Mouse (Mus musculus) neural tube, embryonic 12.5 days (tissue): ENCODE measurements around the gene Dglucy. TPM values are rescaled to one million over a fixed set of nuclear protein-coding genes. Genes with fewer than 3 reads are reported as not detected.

Experiments
- ATAC-seq: fragments of 200-750 bp; cut with Nextera tagmentation; 2 replicates; pipeline ENCODE4 v1.8.0; 2017; ENCODE audit warnings: low read depth, mild to moderate bottlenecking, moderate TSS enrichment, moderate library complexity; ENCODE audit not compliant: low FRiP score
- H3K27ac ChIP-seq: fragments of 300-500 bp; sonication (generic); 2 replicates; pipeline ENCODE4 v1.5.1; 2016
- H3K27me3 ChIP-seq: fragments of 300-500 bp; sonication (generic); replicated peaks from 2 replicates; pipeline ENCODE4 v1.6.1; 2016; ENCODE audit warnings: mild to moderate bottlenecking
- H3K36me3 ChIP-seq: fragments of 300-500 bp; sonication (generic); 2 replicates; pipeline ENCODE4 v1.6.1; 2016; ENCODE audit warnings: mild to moderate bottlenecking
- H3K4me1 ChIP-seq: fragments of 300-500 bp; sonication (generic); 2 replicates; pipeline ENCODE4 v1.6.1; 2016
- H3K4me2 ChIP-seq: fragments of 300-500 bp; sonication (generic); replicated peaks from 2 replicates; pipeline ENCODE4 v1.6.1; 2016; ENCODE audit warnings: mild to moderate bottlenecking
- H3K4me3 ChIP-seq: fragments of 300-500 bp; sonication (generic); 2 replicates; pipeline ENCODE4 v1.5.1; 2016
- H3K9ac ChIP-seq: fragments of 300-500 bp; sonication (generic); 2 replicates; pipeline ENCODE4 v1.6.1; 2016; ENCODE audit warnings: mild to moderate bottlenecking
- H3K9me3 ChIP-seq: fragments of 300-500 bp; sonication (generic); 2 replicates; pipeline ENCODE4 v1.6.1; 2016; ENCODE audit warnings: mild to moderate bottlenecking
- WGBS: fragments of 180-500 bp; shearing (Covaris S2); methylation state at CpG from one replicate; pipeline ENCODE4 v1.1.7; 2016; 5-methylcytosine and 5-hydroxymethylcytosine counted together
- polyA plus RNA-seq: library from polyadenylated mRNA; unstranded; fragments of >200 nt; fragmentation: Nextera tagmentation; extraction: Ambion mirVana; gene quantifications from 2 replicates; pipeline ENCODE4 v1.2.1, GENCODE M21; 2016

The Dglucy gene
- polyA plus RNA-seq = 0.52 and 1.0 TPM in 2 replicates

DNA sequence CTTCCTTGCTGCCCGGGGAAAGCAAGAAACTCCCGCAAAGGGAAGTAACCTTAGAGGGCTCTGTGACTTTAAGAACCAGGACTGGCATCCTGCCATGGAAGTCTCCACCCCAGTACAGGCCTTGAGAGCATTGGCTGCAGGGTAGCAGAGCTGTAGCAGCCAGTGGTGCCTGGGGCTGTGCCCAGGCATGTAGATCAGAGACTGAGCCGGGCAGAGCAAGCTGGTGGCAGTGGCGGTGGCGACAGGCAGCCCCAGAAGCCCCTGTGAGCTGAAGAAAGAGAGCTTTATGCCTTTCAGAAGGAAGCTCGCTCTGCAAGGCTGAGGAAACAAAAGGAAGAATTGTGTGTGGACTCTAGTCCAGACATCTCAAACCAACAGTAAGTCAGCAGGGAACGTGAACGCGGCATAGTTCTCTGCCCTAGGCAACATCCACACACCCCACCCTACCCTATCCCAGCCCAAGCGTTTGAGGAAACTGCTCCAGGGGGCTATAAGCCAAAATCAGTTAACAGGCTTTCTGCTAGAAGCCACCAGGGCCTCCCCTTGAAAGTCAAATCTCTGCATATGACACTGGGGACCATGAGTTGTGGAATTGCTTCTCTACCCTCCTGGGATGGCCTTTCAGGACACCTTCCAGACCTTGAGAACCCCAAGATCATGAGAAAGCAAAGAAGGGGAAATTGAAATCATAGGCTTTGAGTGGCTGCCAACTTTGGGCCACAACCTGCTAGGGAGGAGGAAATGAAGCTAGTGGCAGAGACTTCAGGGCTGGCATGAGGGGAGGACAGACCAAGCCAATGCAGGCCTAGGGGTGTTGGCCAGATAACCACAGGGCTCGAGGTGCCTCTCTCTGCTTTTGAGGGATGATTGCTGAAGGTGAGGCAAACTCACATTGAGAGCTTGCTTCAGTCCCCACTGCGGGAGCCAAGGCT is at the start of gene Dglucy:
Gene Dglucy, plus strand, starts transcription at position 124 of the 932 bp plus-strand sequence.
- Histone ChIP-seq H3K36me3 (no peaks in the 10 kb centered on the region), H3K4me3 (no peak within 1 kb of the TSS), H3K4me1 (peaks cover 13% of the 10 kb centered on the region), H3K4me2 (peak within 1 kb of the TSS; percentile 24), H3K27ac (peak within 1 kb of the TSS; percentile 44; the same call in 1 of the 2 replicates), H3K27me3 (no peaks in the 10 kb centered on the region), H3K9ac (no peak within 1 kb of the TSS), H3K9me3 (no peaks in the 10 kb centered on the region)
- WGBS = 50% methylated on average over 12 of the region's 12 CpGs
- peak; percentile 96 for ATAC-seq

DNA sequence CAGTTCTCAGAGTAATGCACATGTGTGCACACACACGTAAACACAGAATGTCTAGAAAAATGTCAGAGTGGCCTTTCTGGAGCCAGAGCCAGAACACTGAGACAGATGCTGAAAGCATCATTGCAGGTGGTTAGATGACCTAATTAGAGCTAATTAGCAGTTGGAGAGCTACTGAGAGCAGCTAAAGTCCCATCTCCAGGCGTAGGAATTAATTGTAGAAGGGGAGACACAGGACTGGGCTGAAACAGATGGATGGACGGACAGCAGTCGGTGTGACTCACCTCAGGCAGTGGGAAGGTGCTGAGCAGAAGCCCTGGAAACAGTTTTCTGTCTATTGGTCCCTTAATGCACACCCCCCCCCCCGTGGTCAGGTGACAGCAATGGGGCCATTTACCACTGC is 43.7 kb upstream of the Dglucy start:
- Histone ChIP-seq H3K4me2 (no peak overlapping the region), H3K9me3 (no peaks in the 10 kb centered on the region), H3K4me3 (no peak overlapping the region), H3K27ac (no peak overlapping the region), H3K4me1 (no peaks in the 10 kb centered on the region), H3K9ac (no peak overlapping the region), H3K27me3 (no peaks in the 10 kb centered on the region; the same call in 1 of the 2 replicates), H3K36me3 (no peaks in the 10 kb centered on the region)
- ATAC-seq = no peak
- 67% methylated on average over 5 of the region's 5 CpGs for WGBS

DNA sequence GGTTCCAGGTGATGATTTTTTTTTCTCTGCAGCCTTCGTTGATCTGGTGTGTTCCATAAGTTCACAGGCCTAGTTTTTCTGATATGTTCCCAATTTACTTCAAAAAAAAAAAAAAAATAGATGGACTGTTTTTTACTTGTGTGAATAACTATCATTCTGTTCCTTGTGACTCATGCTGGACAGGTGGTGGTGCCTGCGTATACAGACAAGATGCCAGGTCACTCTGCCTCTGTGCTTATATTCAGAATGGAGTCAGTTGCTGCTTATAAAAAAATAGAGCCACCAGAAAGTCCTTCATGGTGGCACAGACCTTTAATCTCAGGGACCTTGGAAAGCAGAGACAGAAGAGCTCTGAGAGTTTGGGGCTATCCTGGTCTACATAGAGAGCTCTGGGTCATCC is 43.3 kb upstream of the Dglucy start:
- H3K9me3 ChIP-seq = no peaks in the 10 kb centered on the region
- H3K36me3 ChIP-seq = no peaks in the 10 kb centered on the region
- no peak overlapping the region for H3K4me2 ChIP-seq
- no peak overlapping the region for H3K4me3 ChIP-seq
- no peak for ATAC-seq
- WGBS = 83% methylated on average over 2 of the region's 2 CpGs
- no peak overlapping the region for H3K27ac ChIP-seq
- H3K27me3 ChIP-seq = no peaks in the 10 kb centered on the region; the same call in 1 of the 2 replicates
- no peak overlapping the region for H3K9ac ChIP-seq
- no peaks in the 10 kb centered on the region for H3K4me1 ChIP-seq

DNA sequence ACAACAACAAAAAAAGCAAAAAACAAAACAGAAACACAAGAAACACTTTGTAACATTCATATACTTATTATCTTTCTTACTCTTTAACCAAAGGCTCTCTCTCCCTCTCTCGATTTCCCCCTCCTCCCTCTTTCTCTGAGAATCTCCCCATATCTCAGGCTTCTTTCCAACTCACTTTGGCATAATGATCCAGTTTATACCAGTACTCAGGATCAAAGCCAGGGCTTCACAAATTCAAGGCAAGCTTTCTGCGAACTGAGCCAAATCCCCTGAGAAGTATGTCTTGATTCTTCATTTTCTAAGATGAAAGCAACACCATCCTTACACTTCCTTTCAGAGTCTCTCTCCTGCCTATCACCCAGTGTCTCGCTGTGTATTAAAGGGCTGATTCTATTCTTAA is 40.4 kb upstream of the Dglucy start:
- WGBS = 74% methylated on average over 3 of the region's 3 CpGs
- Histone ChIP-seq H3K27ac (no peak overlapping the region), H3K4me1 (no peaks in the 10 kb centered on the region), H3K4me3 (no peak overlapping the region), H3K36me3 (no peaks in the 10 kb centered on the region), H3K4me2 (no peak overlapping the region), H3K9ac (no peak overlapping the region), H3K9me3 (no peaks in the 10 kb centered on the region), H3K27me3 (no peaks in the 10 kb centered on the region)
- no peak for ATAC-seq

DNA sequence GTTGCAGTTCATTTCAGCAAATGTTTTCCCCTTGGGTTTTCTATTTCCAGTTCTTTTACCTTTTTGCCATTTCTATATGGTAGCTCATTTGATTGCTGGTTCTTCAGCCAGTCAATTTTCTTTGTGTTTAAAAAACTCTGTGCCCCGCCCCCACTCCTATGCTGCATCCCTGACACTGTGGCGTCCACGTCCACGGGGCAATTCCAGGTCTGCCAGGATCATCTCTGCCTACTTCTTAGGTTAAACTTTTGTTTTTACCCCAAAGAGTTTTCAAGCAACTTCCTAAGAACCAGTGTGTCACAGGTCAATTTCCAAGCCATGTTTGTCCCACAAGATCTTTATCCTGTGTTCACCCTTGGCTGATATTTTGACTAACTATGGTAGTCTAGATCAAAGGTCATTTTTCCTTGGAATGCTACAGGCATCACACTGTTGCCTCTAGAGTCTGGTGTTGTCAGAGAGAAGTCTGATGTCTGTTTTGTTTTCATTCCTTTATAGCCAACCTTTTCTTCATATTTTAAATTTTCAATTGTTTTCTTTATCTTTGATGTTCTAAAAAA is 39.8 kb upstream of the Dglucy start:
- H3K27me3 ChIP-seq = no peaks in the 10 kb centered on the region
- no peaks in the 10 kb centered on the region for H3K9me3 ChIP-seq
- no peak overlapping the region for H3K4me3 ChIP-seq
- 77% methylated on average over 4 of the region's 4 CpGs for WGBS
- H3K4me1 ChIP-seq = no peaks in the 10 kb centered on the region
- ATAC-seq = no peak
- no peaks in the 10 kb centered on the region for H3K36me3 ChIP-seq
- no peak overlapping the region for H3K4me2 ChIP-seq
- no peak overlapping the region for H3K9ac ChIP-seq
- no peak overlapping the region for H3K27ac ChIP-seq

DNA sequence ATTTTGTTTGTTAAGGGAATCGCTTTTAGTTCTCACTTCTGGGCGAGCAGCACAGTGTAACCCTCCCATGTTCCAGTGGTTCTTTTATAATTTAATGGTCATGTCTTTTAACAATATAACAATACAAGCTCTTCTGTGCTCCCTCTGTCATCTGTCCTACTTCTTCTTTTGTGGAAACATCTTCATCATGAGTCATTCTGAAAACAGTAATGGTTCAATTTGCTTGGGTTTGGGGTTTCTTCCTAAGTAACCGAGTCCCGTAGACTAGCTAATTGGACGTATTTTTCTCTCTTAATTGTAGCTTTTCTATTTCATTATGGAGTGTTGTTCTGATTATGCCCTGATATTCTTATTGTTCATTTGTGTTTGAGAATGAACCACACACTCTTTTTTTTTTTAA is 38.5 kb upstream of the Dglucy start:
- WGBS = 91% methylated on average over 5 of the region's 5 CpGs
- ATAC-seq = no peak
- Histone ChIP-seq H3K4me3 (no peak overlapping the region), H3K27ac (no peak overlapping the region), H3K27me3 (no peaks in the 10 kb centered on the region), H3K4me2 (no peak overlapping the region), H3K36me3 (no peaks in the 10 kb centered on the region), H3K4me1 (no peaks in the 10 kb centered on the region), H3K9ac (no peak overlapping the region), H3K9me3 (no peaks in the 10 kb centered on the region)

DNA sequence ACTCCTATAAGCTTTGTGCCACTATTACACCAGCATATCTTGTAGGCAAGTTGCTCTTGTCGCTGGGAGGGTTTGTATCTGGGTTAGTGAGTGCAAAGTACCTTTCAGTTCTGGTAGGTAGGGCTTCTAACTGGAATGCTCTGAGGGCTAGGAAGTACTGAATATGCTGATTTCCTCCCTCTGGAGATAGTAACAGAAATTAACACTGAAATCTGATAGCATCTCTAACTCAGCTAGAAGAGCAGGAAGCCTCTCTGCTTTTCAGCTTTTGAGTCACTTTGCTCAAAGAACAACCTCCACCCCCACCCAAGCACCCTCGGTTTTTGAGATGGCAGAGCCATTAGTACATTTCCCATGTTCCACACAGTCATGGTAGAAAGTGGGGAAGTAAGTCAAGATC is 36.4 kb upstream of the Dglucy start:
- no peak overlapping the region for H3K9ac ChIP-seq
- H3K36me3 ChIP-seq = no peaks in the 10 kb centered on the region
- 81% methylated on average over 2 of the region's 2 CpGs for WGBS
- no peak overlapping the region for H3K4me3 ChIP-seq
- no peak overlapping the region for H3K4me2 ChIP-seq
- no peaks in the 10 kb centered on the region for H3K27me3 ChIP-seq
- no peak overlapping the region for H3K27ac ChIP-seq
- H3K9me3 ChIP-seq = no peaks in the 10 kb centered on the region
- no peaks in the 10 kb centered on the region for H3K4me1 ChIP-seq
- ATAC-seq = no peak

DNA sequence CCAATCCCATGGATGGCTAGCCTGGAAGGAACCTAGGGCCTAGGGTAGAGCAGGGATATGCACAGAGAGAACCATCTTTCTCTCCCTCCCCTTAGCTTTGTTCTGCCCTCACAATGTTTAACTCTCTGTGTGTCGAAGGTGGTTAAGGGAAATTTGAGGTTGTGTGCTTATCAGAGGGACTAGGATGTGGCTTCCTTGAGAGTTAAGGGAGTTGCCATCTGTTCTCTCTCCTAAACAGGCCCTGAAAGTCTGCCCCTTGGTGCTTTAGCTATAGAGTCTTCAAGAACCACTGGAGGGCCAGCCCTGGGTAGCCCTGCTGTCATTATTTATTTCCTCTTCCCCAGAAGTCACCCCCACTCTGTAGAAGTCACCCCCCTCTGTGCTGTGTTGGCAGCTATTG is 25.9 kb upstream of the Dglucy start:
- no peak overlapping the region for H3K4me3 ChIP-seq
- no peaks in the 10 kb centered on the region for H3K36me3 ChIP-seq
- H3K9me3 ChIP-seq = no peaks in the 10 kb centered on the region
- H3K27ac ChIP-seq = no peak overlapping the region
- no peak overlapping the region for H3K4me2 ChIP-seq
- WGBS = 62% methylated on average over 1 of the region's 1 CpGs
- no peaks in the 10 kb centered on the region for H3K27me3 ChIP-seq
- H3K9ac ChIP-seq = no peak overlapping the region
- ATAC-seq = no peak
- no peaks in the 10 kb centered on the region for H3K4me1 ChIP-seq

DNA sequence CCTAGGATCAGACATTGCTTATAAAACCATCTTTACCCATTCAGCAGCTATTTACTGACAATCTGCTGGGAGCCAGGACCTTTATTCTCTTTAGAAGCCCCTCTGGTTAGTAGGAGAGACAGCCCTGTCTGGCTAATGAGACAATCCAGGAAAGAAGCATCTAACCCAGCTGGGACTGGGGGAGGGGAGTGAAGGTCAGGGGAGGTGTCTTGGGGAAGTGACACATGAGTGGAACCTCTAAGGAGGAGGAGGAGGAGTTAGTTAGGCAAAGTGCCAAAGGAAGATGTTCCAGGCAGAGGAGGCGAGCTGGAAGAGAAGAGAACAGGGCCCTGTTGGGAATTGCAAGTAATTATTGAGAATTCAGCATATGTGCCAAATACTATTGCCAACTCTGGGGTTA is 25.1 kb upstream of the Dglucy start:
- H3K27ac ChIP-seq = no peak overlapping the region
- H3K4me1 ChIP-seq = no peaks in the 10 kb centered on the region
- ATAC-seq = no peak
- WGBS = 72% methylated on average over 1 of the region's 1 CpGs
- H3K4me3 ChIP-seq = no peak overlapping the region
- H3K9ac ChIP-seq = no peak overlapping the region
- no peaks in the 10 kb centered on the region for H3K9me3 ChIP-seq
- no peak overlapping the region for H3K4me2 ChIP-seq
- H3K36me3 ChIP-seq = no peaks in the 10 kb centered on the region
- H3K27me3 ChIP-seq = no peaks in the 10 kb centered on the region

DNA sequence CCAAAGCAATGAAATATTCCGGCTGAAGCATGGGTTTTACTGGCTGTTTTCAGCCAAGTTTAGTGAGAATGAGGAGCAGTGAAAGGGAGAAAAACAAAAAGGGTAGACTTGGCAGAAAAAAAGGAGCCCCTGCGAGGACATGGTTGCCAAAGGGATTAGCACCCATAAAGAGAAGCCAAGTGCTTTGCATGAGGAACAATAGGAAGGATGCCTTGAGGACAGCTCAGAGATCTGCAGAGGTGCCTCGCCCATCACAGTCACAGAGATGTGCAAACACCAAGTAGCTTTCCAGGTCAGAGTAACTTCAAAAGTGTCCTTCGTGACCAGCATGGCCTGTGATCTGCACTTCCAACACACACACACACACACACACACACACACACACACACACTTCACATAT is 21.4 kb upstream of the Dglucy start:
- no peak overlapping the region for H3K4me2 ChIP-seq
- no peak overlapping the region for H3K9ac ChIP-seq
- no peaks in the 10 kb centered on the region for H3K4me1 ChIP-seq
- WGBS = 54% methylated on average over 4 of the region's 4 CpGs
- ATAC-seq = no peak
- H3K27ac ChIP-seq = no peak overlapping the region
- no peak overlapping the region for H3K4me3 ChIP-seq
- no peaks in the 10 kb centered on the region for H3K27me3 ChIP-seq
- no peaks in the 10 kb centered on the region for H3K36me3 ChIP-seq
- H3K9me3 ChIP-seq = no peaks in the 10 kb centered on the region

DNA sequence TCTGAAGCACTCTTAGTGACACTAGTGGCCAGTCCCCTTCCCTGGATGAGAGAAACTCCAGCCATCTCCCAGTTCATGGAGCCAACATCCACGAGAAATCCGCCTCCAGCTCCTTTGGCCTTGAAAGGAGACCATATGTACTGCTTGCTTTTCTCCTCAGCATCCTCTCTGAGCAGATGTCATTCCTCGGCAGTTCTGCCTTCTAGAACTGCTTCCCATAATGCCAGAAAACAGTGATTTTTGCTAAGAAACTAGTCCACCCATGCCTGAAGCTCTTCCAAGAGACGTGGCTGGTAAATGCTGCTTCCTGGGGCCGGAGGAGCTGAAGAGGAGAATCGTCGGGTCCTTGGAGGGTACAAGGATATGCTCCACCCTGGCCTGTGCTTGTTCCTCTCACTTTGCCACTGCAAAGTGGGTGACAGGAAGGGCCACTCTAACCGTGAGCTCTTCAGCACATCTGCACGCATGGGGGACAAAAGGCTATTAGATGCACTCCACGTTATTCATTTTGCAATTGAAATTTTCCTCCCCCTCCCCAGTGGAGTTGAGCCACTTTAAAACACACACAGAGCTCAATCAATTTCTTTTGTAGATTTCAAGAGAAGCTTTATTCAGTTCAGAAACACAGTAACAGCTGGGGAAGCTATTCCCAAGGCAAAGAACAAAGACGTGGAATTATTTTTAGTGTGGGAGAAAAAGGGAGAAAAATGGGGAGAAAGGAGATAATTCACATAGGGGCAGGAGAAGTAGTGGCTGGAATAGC is 16.0 kb upstream of the Dglucy start:
- no peak overlapping the region for H3K9ac ChIP-seq
- WGBS = 64% methylated on average over 11 of the region's 11 CpGs
- no peaks in the 10 kb centered on the region for H3K36me3 ChIP-seq
- H3K4me1 ChIP-seq = no peaks in the 10 kb centered on the region
- H3K9me3 ChIP-seq = no peaks in the 10 kb centered on the region
- no peak overlapping the region for H3K27ac ChIP-seq
- no peak overlapping the region for H3K4me3 ChIP-seq
- H3K27me3 ChIP-seq = no peaks in the 10 kb centered on the region
- no peak for ATAC-seq
- H3K4me2 ChIP-seq = no peak overlapping the region

DNA sequence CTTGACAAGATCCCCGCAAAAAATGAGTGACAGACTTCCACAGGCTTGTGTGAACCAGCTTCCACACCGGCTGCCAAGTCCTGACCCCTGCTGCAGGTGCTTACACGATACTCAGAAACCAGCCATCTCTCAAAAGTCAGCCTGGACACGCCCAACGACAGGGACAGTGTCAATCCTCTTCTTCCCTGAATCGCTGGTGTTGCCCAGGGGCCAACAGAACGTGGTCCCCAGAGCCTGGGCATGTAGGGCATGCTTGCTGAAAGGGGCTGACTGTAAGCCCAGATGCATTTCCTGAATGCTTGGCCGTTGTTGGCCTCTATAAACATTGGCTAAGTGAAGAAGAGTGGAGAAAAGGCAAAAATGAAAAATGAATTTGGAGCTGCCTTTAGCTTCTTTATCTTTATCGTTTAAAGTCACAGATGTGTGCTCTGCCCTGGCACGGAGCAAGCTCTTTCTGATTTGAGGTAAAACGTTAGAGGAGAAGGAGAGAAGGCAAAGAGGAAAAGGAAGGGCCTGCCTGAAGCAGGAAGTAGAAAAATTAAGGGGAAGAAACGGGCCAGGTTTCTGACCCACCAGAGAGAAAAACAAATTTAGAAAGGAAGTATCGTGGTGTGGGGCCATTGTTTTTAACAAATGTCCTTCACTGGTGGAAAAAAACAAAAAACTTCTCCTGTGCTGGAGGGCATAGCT is 14.4 kb upstream of the Dglucy start:
- H3K27ac ChIP-seq = no peak overlapping the region
- H3K4me1 ChIP-seq = no peaks in the 10 kb centered on the region
- H3K36me3 ChIP-seq = no peaks in the 10 kb centered on the region
- ATAC-seq = no peak
- H3K9me3 ChIP-seq = no peaks in the 10 kb centered on the region
- H3K4me2 ChIP-seq = no peak overlapping the region
- H3K27me3 ChIP-seq = no peaks in the 10 kb centered on the region
- no peak overlapping the region for H3K4me3 ChIP-seq
- 76% methylated on average over 13 of the region's 13 CpGs for WGBS
- no peak overlapping the region for H3K9ac ChIP-seq
